27 mouse cellular contexts compared by ENCODE assay signal in the genomic region with DNA sequence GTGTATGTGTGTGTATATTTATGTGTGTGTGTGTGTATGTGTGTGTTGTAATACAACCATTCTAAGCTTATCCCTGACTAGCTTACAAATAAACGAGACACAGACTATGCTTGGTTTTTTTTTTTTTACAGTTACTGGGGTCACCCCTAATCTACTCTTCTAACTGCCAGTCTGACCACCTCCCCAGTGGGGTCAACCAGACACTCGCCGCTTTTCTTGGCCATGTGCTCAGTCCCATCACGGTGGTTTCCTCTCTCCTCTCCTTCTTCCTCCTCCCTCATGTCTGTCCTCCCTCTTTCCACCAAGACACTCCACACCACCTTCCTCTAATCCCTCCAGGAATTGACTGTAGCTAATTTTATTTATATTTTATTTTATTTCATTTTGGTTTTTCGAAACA.
"Had no signal": no experiment of that assay in that cellular context is flagged by ENCODE, and none has a peak within 500 bp of the region (broad histone marks: within the 10 kb centered on the region; RNA-seq: fewer than 3 reads in every experiment).

No protein-coding gene starts in this region.

- H3K9me3 ChIP-seq: embryonic facial prominence, embryonic 10.5 days; embryonic facial prominence, embryonic 12.5 days; embryonic facial prominence, embryonic 13.5 days; embryonic facial prominence, embryonic 15.5 days; forebrain, embryonic 10.5 days; forebrain, embryonic 12.5 days; forebrain, embryonic 13.5 days; forebrain, embryonic 15.5 days had no signal

- H3K27me3 ChIP-seq: embryonic facial prominence, embryonic 12.5 days; embryonic facial prominence, embryonic 13.5 days; embryonic facial prominence, embryonic 15.5 days; forebrain, embryonic 12.5 days; forebrain, embryonic 13.5 days; forebrain, embryonic 15.5 days had no signal

- H3K27ac ChIP-seq: embryonic facial prominence, embryonic 10.5 days; embryonic facial prominence, embryonic 12.5 days; embryonic facial prominence, embryonic 13.5 days; embryonic facial prominence, embryonic 15.5 days; forebrain, embryonic 10.5 days; forebrain, embryonic 12.5 days; forebrain, embryonic 13.5 days; forebrain, embryonic 15.5 days; gastrocnemius, adult 2 months; heart, adult 2 months had no signal

- H3K4me2 ChIP-seq: embryonic facial prominence, embryonic 12.5 days; embryonic facial prominence, embryonic 13.5 days; embryonic facial prominence, embryonic 15.5 days; forebrain, embryonic 12.5 days; forebrain, embryonic 13.5 days; forebrain, embryonic 15.5 days had no signal

- H3K4me1 ChIP-seq: embryonic facial prominence, embryonic 10.5 days; forebrain, embryonic 10.5 days; forebrain, embryonic 12.5 days; forebrain, embryonic 13.5 days; forebrain, embryonic 15.5 days had no signal

- DNase-seq: cerebellum, adult 8-10 months; cerebellum, adult 9-10 months; cerebellum, adult 9-11 months; cerebellum, postnatal 10 days; cerebellum, postnatal 14 days; cerebellum, postnatal 25 days; cerebellum, postnatal 36 days; embryo, embryonic 11 days; forebrain, postnatal 0 days; gastrocnemius, adult 2 months; gastrocnemius, postnatal 10 days; gastrocnemius, postnatal 14 days; gastrocnemius, postnatal 25 days; gastrocnemius, postnatal 36 days; heart, adult 18-20 months; heart, adult 2 months had no signal

- H3K4me3 ChIP-seq: embryonic facial prominence, embryonic 10.5 days; embryonic facial prominence, embryonic 12.5 days; embryonic facial prominence, embryonic 13.5 days; embryonic facial prominence, embryonic 15.5 days; erythroblast, embryonic 14.5 days; forebrain, embryonic 10.5 days; forebrain, embryonic 12.5 days; forebrain, embryonic 13.5 days; forebrain, embryonic 15.5 days; gastrocnemius, adult 2 months; heart, adult 2 months had no signal

- H3K36me3 ChIP-seq: embryonic facial prominence, embryonic 10.5 days; embryonic facial prominence, embryonic 12.5 days; embryonic facial prominence, embryonic 13.5 days; embryonic facial prominence, embryonic 15.5 days; forebrain, embryonic 10.5 days; forebrain, embryonic 12.5 days; forebrain, embryonic 15.5 days had no signal

- ATAC-seq: forebrain, embryonic 13.5 days; forebrain, embryonic 14.5 days; forebrain, embryonic 15.5 days; forebrain, embryonic 16.5 days; forebrain, postnatal 0 days had no signal

- H3K9ac ChIP-seq: embryonic facial prominence, embryonic 12.5 days; embryonic facial prominence, embryonic 13.5 days; embryonic facial prominence, embryonic 15.5 days; forebrain, embryonic 12.5 days; forebrain, embryonic 13.5 days; forebrain, embryonic 15.5 days; forebrain, postnatal 0 days had no signal
